Mouse (Mus musculus) left cerebral cortex, adult 9 months (tissue): ENCODE results near the gene Map4k4.

ENCODE experiments used
- DNase-seq, 2 experiments: peaks; one replicate each; pipeline ENCODE4 v3.0.0; 2022; ENCODE audit warnings: low spot score in 2 of 2

The Map4k4 gene

GRCm38 (mm10) chr1:40033743-40034420, 133.2 kb downstream of the Map4k4 start:
- DNase-seq = no peak

- no peak for DNase-seq
Measured at GRCm38 (mm10) chr1:40037831-40038230, 137.1 kb downstream of the Map4k4 start.

- DNase-seq = no peak
Measured at GRCm38 (mm10) chr1:40045686-40046085, 145.0 kb downstream of the Map4k4 start.

GRCm38 (mm10) chr1:40046600-40046999, 145.9 kb downstream of the Map4k4 start:
- DNase-seq = no peak

GRCm38 (mm10) chr1:40051157-40051556, 150.4 kb downstream of the Map4k4 start:
- no peak for DNase-seq

- DNase-seq = no peak
Measured at GRCm38 (mm10) chr1:40052156-40052555, 151.4 kb downstream of the Map4k4 start.

- no peak for DNase-seq
Measured at GRCm38 (mm10) chr1:40053071-40053470, 152.4 kb downstream of the Map4k4 start.

- no peak for DNase-seq
Measured at GRCm38 (mm10) chr1:40055051-40055450, 154.3 kb downstream of the Map4k4 start.

- no peak for DNase-seq
Measured at GRCm38 (mm10) chr1:40055963-40056362, 155.2 kb downstream of the Map4k4 start.

- DNase-seq = no peak
Measured at GRCm38 (mm10) chr1:40057351-40057750, 156.6 kb downstream of the Map4k4 start.

- no peak for DNase-seq
Measured at GRCm38 (mm10) chr1:40058013-40058412, 157.3 kb downstream of the Map4k4 start.

- DNase-seq = no peak
Measured at GRCm38 (mm10) chr1:40059122-40059774, 158.5 kb downstream of the Map4k4 start.

GRCm38 (mm10) chr1:40061359-40061758, 160.6 kb downstream of the Map4k4 start:
- no peak for DNase-seq

- no peak for DNase-seq
Measured at GRCm38 (mm10) chr1:40063409-40063808, 162.7 kb downstream of the Map4k4 start.

GRCm38 (mm10) chr1:40064508-40064907, 163.8 kb downstream of the Map4k4 start:
- DNase-seq = no peak

GRCm38 (mm10) chr1:40072558-40072957, 171.8 kb downstream of the Map4k4 start:
- DNase-seq = no peak

GRCm38 (mm10) chr1:40073779-40074178, 173.1 kb downstream of the Map4k4 start, which contains the start of gene Il1r2:
Il1r2 (plus strand) TSS chr1:40074079.
- DNase-seq = no peak
